In genomic region chr5:49344606-49345005, GRCm38 (mm10) we compare ENCODE assay signal across 27 mouse cellular contexts.
"Had no signal": no experiment of that assay in that cellular context is flagged by ENCODE, and none has a peak within 500 bp of the region (broad histone marks: within the 10 kb centered on the region; RNA-seq: fewer than 3 reads in every experiment).

No protein-coding gene starts in this region.

- H3K36me3 ChIP-seq: limb, embryonic 10.5 days; limb, embryonic 12.5 days; limb, embryonic 13.5 days; limb, embryonic 15.5 days; liver, embryonic 12.5 days; liver, embryonic 13.5 days; liver, embryonic 15.5 days; lung, embryonic 15.5 days; midbrain, embryonic 10.5 days; midbrain, embryonic 12.5 days; midbrain, embryonic 13.5 days; midbrain, embryonic 15.5 days; neural tube, embryonic 12.5 days had no signal

- H3K27me3 ChIP-seq: limb, embryonic 12.5 days; limb, embryonic 13.5 days; limb, embryonic 15.5 days; liver, embryonic 12.5 days; liver, embryonic 13.5 days; liver, embryonic 15.5 days; lung, embryonic 15.5 days; megakaryocyte, embryonic 14.5 days; midbrain, embryonic 12.5 days; midbrain, embryonic 13.5 days; midbrain, embryonic 15.5 days; neural tube, embryonic 12.5 days had no signal

- H3K4me3 ChIP-seq: limb, embryonic 10.5 days; limb, embryonic 12.5 days; limb, embryonic 13.5 days; limb, embryonic 15.5 days; liver, embryonic 12.5 days; liver, embryonic 13.5 days; liver, embryonic 15.5 days; lung, embryonic 15.5 days; megakaryocyte, embryonic 14.5 days; midbrain, embryonic 10.5 days; midbrain, embryonic 12.5 days; midbrain, embryonic 13.5 days; midbrain, embryonic 15.5 days; myocyte; neural tube, embryonic 12.5 days had no signal

- H3K27ac ChIP-seq: limb, embryonic 10.5 days; limb, embryonic 12.5 days; limb, embryonic 13.5 days; limb, embryonic 15.5 days; liver, embryonic 12.5 days; liver, embryonic 13.5 days; liver, embryonic 14.5 days; liver, embryonic 15.5 days; lung, embryonic 15.5 days; macrophage; midbrain, embryonic 10.5 days; midbrain, embryonic 12.5 days; midbrain, embryonic 13.5 days; midbrain, embryonic 15.5 days; neural tube, embryonic 12.5 days had no signal

- H3K9ac ChIP-seq: limb, embryonic 12.5 days; limb, embryonic 13.5 days; limb, embryonic 15.5 days; liver, embryonic 12.5 days; liver, embryonic 13.5 days; liver, embryonic 14.5 days; liver, embryonic 15.5 days; liver, postnatal 0 days; lung, embryonic 14.5 days; lung, embryonic 15.5 days; midbrain, embryonic 12.5 days; midbrain, embryonic 13.5 days; midbrain, embryonic 15.5 days; neural tube, embryonic 12.5 days had no signal

- DNase-seq: left cerebral cortex, postnatal 4 days; liver, embryonic 13.5 days; liver, postnatal 0 days; lung, adult 18-20 months; lung, adult 2 months; lung, embryonic 14.5 days; lung, postnatal 10 days; lung, postnatal 14 days; lung, postnatal 36 days; lung, postnatal 4 days; midbrain, embryonic 14.5 days had no signal

- H3K4me1 ChIP-seq: limb, embryonic 10.5 days; limb, embryonic 12.5 days; limb, embryonic 13.5 days; limb, embryonic 15.5 days; liver, embryonic 12.5 days; liver, embryonic 13.5 days; liver, embryonic 15.5 days; lung, embryonic 15.5 days; megakaryocyte, embryonic 14.5 days; midbrain, embryonic 10.5 days; midbrain, embryonic 12.5 days; midbrain, embryonic 13.5 days; midbrain, embryonic 15.5 days; neural tube, embryonic 12.5 days had no signal
